Mouse (Mus musculus) left cerebral cortex, postnatal 25 days (tissue): ENCODE results near the gene Dapp1. TPM values are rescaled to one million over a fixed set of nuclear protein-coding genes. Genes with fewer than 3 reads are reported as not detected.
"Not testable (repeated sequence)": the region's sequence is repeated elsewhere in the genome, so short reads cannot be mapped to it uniquely, and the experiment has no call there.

Experiments
- DNase-seq, 2 experiments: peaks; one replicate each; pipeline ENCODE4 v3.0.0; 2022; ENCODE audit warnings: low spot score in 2 of 2, mixed read lengths in 1 of 2
- intact Hi-C: fragments of 180-260 bp; cut with DNase I; formaldehyde crosslinking; loops from one replicate; pipeline ENCODE4 v1.15.1; 2025
- total RNA-seq, 2 experiments: library from RNA; stranded (reverse); gene quantifications; 2 replicates each; pipeline ENCODE4 v1.2.3; 2021

Dapp1 gene
- total RNA-seq, 2 experiments from 2014 or later, result 2.5 to 2.9 TPM

DNA sequence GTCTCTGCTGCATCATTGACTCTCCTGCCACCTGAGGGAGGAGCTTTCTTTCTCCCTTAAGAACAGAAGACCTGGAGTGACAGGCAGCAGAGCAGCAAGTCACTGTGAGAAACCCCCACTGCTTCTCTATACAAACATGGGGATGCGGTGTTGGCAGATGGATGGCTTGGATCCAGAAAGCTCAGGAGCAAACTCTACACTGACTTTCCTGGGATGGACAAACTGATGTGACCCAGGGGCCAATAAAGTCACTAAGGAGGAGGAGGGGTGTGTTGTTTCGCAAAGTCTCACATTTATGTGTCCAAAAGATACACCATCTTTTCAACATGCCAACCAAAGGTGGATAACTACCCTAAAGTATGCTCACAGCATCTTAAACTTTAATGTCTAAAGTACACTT is 12.9 kb upstream of the Dapp1 start:
- no peak for DNase-seq
- intact Hi-C loops, result loop anchor here (5.0 to 10.0 kb wide), 2 partner anchors 127 to 219 kb away; partner anchors contain the start of gene Dnajb14

DNA sequence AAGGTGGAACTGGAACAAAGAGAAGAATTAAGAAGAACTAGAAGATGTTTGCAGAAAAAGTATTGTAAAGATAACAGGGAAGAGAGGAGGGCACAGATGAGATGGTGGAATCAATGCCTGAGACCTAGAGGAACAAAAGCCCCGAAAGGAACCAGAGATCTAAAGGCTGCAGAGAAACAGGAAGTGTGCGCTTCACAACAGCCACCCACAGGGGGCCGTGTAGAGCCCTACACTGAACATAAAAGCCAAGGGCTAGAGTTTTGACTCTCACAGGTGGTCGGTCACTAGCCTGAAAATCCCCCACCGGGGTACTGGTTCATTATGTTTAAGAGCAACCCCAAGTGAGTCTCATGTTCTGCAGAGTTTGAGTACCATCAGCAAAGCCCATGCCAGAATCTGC is 11.0 kb upstream of the Dapp1 start:
- no peak for DNase-seq
- intact Hi-C loops, result loop anchor here (5.0 to 10.0 kb wide), 2 partner anchors 125 to 218 kb away; partner anchors contain the start of gene Dnajb14

DNA sequence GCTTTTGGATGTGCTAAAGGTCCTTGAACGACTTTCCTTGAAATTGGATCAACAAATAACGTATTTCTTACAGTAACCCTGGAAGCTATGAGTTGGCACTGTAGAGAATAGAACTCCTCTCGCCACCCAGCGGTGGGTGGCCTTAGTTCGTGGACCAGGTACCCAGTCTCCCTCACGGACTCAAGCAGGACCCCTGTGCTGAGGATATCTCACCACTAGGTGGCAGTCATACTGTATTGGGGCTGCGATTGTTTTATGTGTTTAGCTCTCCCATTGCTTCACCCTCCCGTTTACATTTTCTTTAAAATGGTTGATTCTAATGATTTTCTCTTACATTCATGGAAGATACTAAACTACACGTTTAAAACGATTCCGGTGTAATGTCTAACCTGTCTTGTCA is 9.8 kb upstream of the Dapp1 start:
- peak; percentile 76 to 87 for DNase-seq
- intact Hi-C loops, result loop anchor here (1.0 to 10.0 kb wide), 3 partner anchors 124 to 216 kb away; partner anchors contain the start of gene Dnajb14

DNA sequence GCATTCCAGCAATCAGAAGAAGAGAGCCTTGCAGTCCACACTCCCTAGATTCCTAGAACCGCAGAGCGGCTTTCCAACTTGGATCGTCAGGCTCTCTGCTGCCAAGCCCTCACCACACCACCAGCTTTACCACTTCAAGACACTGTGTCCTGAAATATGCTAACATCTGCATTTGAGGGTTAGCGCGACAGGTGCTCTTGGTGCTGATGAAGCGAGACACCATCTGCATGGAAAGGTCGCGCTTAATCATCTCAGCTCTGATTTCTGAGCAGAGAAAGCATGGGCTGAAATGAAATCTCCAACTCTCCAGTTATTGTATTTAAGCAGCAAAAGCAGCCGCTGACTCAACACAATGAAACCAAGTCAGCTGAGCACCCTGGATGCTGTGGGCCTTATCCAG is 8.1 kb upstream of the Dapp1 start:
- DNase-seq, result no peak
- intact Hi-C loops, result no loop called here

DNA sequence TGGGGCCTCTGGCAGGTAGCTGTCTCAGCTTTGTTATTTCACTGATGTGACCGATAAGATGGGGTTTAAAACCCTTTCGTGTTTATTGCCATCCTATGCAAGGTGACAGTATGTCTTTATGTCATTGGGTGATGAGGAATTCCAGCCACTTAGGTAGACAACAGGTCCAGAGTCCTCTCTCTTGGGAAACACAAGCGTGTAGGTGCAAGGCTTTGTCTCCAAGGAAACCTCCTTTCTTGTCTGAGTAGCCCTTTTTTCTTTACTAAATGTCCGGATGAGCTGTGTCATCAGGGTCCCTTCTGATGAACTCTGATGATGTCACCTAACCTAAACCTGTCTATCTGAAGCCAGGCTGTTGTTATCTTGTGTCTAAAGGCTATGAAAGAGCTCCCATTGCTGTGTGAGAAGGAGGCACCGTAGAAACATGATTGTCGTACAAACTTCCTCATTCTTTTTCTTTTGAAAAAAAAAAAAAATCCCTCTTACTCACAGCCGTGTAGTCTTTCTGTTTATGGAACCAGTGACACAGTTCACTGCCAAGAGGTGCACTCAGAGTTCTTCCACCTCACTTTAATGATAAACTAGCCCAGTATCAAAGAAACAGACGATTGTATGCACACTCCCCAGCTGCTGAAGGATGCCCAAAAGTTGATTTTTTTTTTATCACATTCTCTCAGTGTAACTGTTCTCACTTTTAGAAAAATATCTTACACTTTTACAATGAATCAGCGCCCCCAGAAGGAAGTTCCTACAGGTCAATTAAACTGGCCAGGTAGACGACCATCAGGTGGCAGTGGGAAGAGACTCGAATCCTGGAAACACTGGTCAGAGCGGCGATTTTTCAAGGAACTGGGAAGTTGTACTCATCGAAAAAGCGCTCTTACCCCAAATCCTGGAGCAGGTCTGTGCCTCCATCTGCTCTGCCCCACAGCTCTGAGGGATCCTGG is 637 bp downstream of the Dapp1 start:
- intact Hi-C loops, result no loop called here

DNA sequence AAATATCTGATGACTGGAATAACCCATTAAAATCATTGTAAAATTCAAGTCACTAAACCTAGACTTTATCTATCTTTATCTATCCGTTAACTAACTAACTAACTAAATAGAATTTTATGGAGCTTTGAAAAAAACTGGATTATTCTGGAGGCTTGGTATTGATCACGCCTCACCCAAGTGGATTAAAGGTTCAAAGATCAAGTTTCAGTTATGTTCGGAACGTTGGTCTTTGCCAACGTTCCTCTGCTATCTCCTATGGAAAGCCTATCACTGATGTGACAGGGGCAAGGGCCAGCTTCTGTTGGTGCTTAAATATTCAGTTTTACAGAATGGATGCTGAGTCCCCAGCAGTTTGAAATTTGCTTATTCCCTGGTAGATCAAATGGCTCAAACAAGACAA is 3.1 kb downstream of the Dapp1 start:
- DNase-seq, result no peak
- intact Hi-C loops, result no loop called here

More for the DNA sequence above, 637 bp downstream of the Dapp1 start:
- DNase-seq, result no peak

DNA sequence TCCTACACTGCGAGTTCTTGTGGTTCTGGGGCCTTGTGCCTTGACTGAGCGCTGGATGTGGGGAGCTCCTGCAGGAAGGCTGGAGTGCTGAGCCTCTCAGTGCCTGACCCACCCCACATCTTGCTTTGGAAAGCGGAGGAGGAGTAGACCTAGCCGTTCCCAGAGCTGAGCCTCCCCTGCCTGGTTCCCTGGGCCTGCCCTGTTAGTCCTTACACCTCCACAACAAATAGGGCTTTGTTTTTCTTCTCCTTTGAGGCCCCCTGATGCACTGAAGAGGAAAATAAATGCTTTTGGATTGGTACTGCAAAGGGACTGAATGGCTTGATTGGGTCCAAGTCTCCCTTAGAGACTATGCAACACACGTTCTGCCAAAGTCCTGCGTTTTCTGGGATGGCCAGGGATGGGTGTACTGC is 3.7 kb downstream of the Dapp1 start:
- peak in 1 of 2 experiments; percentile 26 for DNase-seq
- intact Hi-C loops, result no loop called here

DNA sequence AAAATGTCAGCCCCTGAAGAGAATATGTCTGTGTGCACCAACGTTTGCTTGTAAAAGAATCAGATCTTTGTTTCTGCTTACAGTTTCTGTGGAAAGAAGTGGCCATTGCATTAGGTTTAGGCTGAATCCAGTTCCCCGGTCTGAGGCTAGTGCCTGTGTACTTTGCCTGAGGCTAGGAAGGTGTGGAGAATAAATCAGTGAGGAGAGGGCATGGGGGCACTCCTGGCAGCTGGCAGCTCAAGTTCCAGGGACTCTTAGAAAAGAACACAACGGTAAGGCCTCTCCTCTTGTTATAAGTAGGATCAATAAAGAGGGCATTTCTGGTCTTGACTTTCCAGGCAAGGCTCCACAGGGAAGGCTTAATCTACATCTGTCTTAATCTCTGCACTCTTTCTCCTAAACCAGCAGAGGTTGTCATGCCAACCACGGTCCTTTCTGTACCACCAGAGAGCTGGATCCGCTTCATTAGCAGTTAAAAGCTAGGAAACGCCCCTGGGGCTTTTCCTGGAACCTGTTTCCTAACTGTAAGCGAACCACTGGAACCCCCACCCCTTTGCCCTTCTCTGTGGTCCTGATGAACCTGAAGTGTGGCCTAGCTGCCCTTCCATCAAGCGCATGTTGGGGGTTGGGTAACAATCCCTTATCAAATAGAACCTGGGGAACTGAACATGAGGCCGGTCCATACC is 4.3 kb downstream of the Dapp1 start:
- intact Hi-C loops, result no loop called here
- no peak for DNase-seq

DNA sequence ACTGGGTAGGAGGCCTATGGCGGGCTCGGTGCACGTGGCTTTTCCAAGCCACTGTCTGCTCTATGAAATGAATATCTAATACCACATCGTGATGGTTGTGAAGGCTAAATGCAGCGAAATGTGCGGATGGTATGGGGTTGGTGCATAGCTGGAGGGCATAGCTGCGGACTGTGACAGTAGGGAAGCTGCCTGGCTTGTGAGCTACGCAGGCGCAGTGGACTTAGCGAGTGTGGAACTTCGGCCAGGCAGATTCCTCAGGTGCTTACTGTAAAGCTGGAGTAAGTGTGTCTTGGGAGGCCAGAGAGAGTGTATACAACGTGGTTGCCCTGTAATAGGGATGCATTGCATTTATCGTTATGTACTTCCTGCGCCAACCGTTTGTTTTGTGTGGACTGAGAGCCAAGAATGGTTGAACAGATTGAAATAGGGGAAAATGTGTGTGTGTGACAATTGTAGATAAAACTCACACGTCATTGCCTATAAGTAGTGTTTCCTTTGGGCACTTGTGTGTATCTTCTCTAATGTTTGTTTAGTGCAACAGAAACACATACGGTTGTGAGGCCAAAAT is 5.4 kb downstream of the Dapp1 start:
- intact Hi-C loops, result no loop called here
- DNase-seq, result no peak

GRCm38 (mm10) chr3:137975435-137975834 is 5.9 kb downstream of the Dapp1 start:
- no peak for DNase-seq
- intact Hi-C loops, result no loop called here

DNA sequence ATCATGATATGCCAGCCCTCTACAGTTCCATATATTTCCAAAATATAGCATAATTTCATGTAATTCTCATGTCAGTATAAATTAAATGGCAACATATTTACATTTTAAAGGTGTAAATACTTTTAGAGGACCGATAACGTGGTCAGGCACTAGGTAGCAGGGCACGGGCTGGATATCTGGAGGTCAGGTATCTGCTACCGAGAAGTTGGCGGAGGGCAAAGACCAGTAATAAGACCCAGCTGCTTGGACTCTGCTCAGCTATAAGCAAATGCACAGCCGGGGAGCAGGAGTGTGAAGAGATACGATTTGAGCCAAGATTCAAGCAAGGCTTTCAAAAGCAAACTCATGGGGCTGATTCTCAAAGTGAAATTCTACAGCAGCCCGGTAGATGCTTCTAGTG is 7.0 kb downstream of the Dapp1 start:
- intact Hi-C loops, result no loop called here
- DNase-seq, result no peak

GRCm38 (mm10) chr3:137972989-137973388 is 8.4 kb downstream of the Dapp1 start:
- intact Hi-C loops, result no loop called here
- DNase-seq, result no peak

DNA sequence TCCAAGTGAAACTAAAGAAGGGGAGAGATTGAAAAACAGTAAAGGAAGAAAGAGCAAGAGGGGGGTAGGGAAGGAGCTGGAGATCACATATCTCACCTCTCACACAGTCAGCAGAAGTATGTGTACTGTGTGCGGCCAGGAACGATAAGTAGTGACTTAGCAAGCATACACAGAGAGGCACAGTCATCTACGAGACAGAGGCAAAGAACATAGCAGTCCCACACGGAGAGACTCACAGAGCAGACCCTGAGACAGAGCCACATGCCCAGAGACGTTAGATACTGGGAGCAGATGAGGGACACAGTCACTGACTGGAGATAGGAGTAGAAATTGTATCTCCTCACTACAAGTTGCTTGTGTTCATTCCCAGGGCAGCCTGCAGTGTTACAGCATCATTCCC is 9.1 kb downstream of the Dapp1 start:
- DNase-seq, result no peak
- intact Hi-C loops, result no loop called here

GRCm38 (mm10) chr3:137969951-137970350 is 11.4 kb downstream of the Dapp1 start:
- DNase-seq, result no peak
- intact Hi-C loops, result no loop called here

GRCm38 (mm10) chr3:137968820-137969486 is 12.4 kb downstream of the Dapp1 start:
- DNase-seq, result no peak
- intact Hi-C loops, result no loop called here

- DNase-seq, result no peak
- intact Hi-C loops, result no loop called here
Observed at GRCm38 (mm10) chr3:137968105-137968819, 13.1 kb downstream of the Dapp1 start.

DNA sequence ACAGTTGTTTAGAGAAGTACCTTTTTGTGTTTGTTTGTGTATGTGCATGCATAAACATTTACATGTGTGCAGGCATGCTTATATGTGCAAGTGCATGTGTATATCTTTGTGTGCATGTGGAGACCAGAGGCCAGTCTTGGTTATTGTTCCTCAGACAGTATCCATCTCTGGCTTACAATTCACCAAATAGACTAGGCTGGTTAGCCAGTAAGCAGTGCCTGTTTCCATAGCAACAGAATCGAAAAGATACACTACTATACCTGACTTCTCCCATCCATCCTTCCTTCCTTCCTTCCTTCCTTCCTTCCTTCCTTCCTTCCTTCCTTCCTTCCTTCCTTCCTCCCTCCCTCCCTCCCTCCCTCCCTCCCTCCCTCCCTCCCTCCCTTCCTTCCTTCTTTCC is 17.3 kb downstream of the Dapp1 start:
- intact Hi-C loops, DNase-seq: not testable (repeated sequence)

DNA sequence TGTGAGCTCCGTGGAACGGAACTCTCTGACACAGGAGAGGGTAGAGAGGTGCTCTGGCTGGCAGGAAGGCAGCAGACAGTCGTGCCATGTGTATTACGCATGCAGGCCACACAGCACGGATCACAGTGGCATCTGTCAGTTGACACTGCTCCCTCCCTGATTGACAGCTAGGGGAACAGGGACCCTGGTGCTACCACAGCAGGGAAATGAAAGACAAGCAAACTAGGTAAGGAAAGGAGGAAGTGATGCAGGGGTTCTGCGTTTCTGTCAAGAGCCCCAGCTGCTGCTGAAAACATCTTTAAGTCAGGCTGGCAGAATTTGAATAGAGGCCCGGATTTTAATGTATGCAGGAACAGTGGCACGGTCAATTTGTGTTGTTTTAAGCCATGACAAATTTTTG is 17.8 kb downstream of the Dapp1 start:
- intact Hi-C loops, result no loop called here
- DNase-seq, result no peak

GRCm38 (mm10) chr3:137961736-137962385 is 19.5 kb downstream of the Dapp1 start:
- DNase-seq, result no peak

More at GRCm38 (mm10) chr3:137961736-137962385, 19.5 kb downstream of the Dapp1 start:
- intact Hi-C loops, result no loop called here
